7 mouse cellular contexts compared by ENCODE assay signal in genomic region chr5:21644891-21645438, GRCm38 (mm10). TPM values are rescaled to one million over a fixed set of nuclear protein-coding genes. Genes with fewer than 3 reads are reported as not detected.
DNase-seq lines count a peak whose midpoint lies in the region; ATAC-seq and TF ChIP-seq lines count a peak whose summit lies in the region.

No protein-coding gene starts in this region.

- peaks cover 12% of the 10 kb centered on the region for H3K4me1 ChIP-seq in lung, embryonic 15.5 days
- peaks cover 2% of the 10 kb centered on the region; the same call in 1 of the 2 replicates for H3K4me1 ChIP-seq in embryonic fibroblast, embryonic 13.5 days (ENCODE audit: control insufficient read depth, insufficient read depth, low read length)
- H3K4me1 ChIP-seq in limb, embryonic 11.5 days (ENCODE audit: control insufficient read depth, insufficient read depth, low read length) = no peaks in the 10 kb centered on the region
- H3K4me1 ChIP-seq in olfactory bulb, adult 2 months (ENCODE audit: control insufficient read depth, insufficient read depth, low read length) = peaks cover 6% of the 10 kb centered on the region; the same call in 1 of the 2 replicates

- no peak for TF ChIP-seq POLR2A in embryonic fibroblast, embryonic 13.5 days (IDR thresholded peaks at IDR 0.05; ENCODE audit: low read depth, low read length)
- no peak for TF ChIP-seq POLR2A in olfactory bulb, adult 2 months (IDR thresholded peaks at IDR 0.05; ENCODE audit: insufficient read depth, low read depth, low read length)

- H3K36me3 ChIP-seq in lung, embryonic 15.5 days = peaks cover 14% of the 10 kb centered on the region
- H3K36me3 ChIP-seq in limb, embryonic 11.5 days (ENCODE audit: control insufficient read depth, insufficient read depth, low read length) = peaks cover 6% of the 10 kb centered on the region; the same call in 1 of the 2 replicates

- no peaks in the 10 kb centered on the region for H3K9me3 ChIP-seq in lung, embryonic 15.5 days
- no peaks in the 10 kb centered on the region for H3K9me3 ChIP-seq in limb, embryonic 11.5 days (ENCODE audit: control insufficient read depth, low read length)

- no peaks in the 10 kb centered on the region for H3K27me3 ChIP-seq in lung, embryonic 15.5 days
- H3K27me3 ChIP-seq in limb, embryonic 11.5 days (ENCODE audit: control insufficient read depth, insufficient read depth, low read length) = no peaks in the 10 kb centered on the region

- WGBS in lung, embryonic 15.5 days = 10% methylated on average over 14 of the region's 14 CpGs
- WGBS in limb, embryonic 11.5 days = 10% methylated on average over 14 of the region's 14 CpGs
- WGBS in olfactory bulb, adult 2 months = 16% methylated on average over 14 of the region's 14 CpGs

- peak overlapping the region; percentile 78 for H3K4me3 ChIP-seq in lung, embryonic 15.5 days
- peak overlapping the region; percentile 37 for H3K4me3 ChIP-seq in embryonic fibroblast, embryonic 13.5 days (ENCODE audit: insufficient read depth, low read length)
- H3K4me3 ChIP-seq in limb, embryonic 11.5 days (ENCODE audit: low read depth, low read length) = peak overlapping the region; percentile 79; the same call in 1 of the 2 replicates
- peak overlapping the region; percentile 44 for H3K4me3 ChIP-seq in olfactory bulb, adult 2 months (ENCODE audit: insufficient read depth, low read depth, low read length)

- H3K4me2 ChIP-seq in lung, embryonic 15.5 days = peak overlapping the region; percentile 77
- H3K4me2 ChIP-seq in limb, embryonic 11.5 days (ENCODE audit: low read depth, severe bottlenecking) = peak overlapping the region; percentile 38

- no peak for TF ChIP-seq CTCF in embryonic fibroblast, embryonic 13.5 days (IDR thresholded peaks at IDR 0.05; ENCODE audit: borderline replicate concordance, insufficient read depth, low read length)
- TF ChIP-seq CTCF in olfactory bulb, adult 2 months (IDR thresholded peaks at IDR 0.05; ENCODE audit: insufficient read depth, low read depth, low read length) = no peak

- DNase-seq in lung, adult 18-20 months = no peak
- no peak for DNase-seq in limb, embryonic 11.5 days (ENCODE audit: low spot score)
- no peak for DNase-seq in right cerebral cortex, adult 2 months (ENCODE audit: low spot score in 2 of 2)
- DNase-seq in cerebellum, adult 9-11 months = no peak

- peak overlapping the region; percentile 80 for H3K27ac ChIP-seq in lung, embryonic 15.5 days
- H3K27ac ChIP-seq in embryonic fibroblast, embryonic 13.5 days (ENCODE audit: insufficient read depth, low read length) = no peak overlapping the region
- no peak overlapping the region for H3K27ac ChIP-seq in limb, embryonic 11.5 days (replicated peaks; ENCODE audit: low read depth, low read length)
- no peak overlapping the region; the same call in 1 of the 2 replicates for H3K27ac ChIP-seq in olfactory bulb, adult 2 months (ENCODE audit: insufficient read depth, low read depth, low read length)

- no peak for ATAC-seq in lung, embryonic 15.5 days (ENCODE audit: borderline replicate concordance, extremely low read depth, low FRiP score, low TSS enrichment)
- no peak; the same call in none of the 2 replicates for ATAC-seq in limb, embryonic 11.5 days (ENCODE audit: insufficient number of reproducible peaks, low FRiP score, low TSS enrichment, low read depth)

- 0 out of 2 replicates have a peak overlapping the region, but pooled peaks have one; percentile 3 for H3K9ac ChIP-seq in lung, embryonic 15.5 days
- no peak overlapping the region for H3K9ac ChIP-seq in limb, embryonic 11.5 days (ENCODE audit: low read length)

RNA-seq across cellular contexts. Expression of gene Fbxl13, which starts 0.5 kb away (rescaled TPM):
- 0.72 and 0.91 TPM in 2 replicates for polyA plus RNA-seq in lung, embryonic 15.5 days (2015; fragmentation: Nextera tagmentation; extraction: Ambion mirVana)
- polyA plus RNA-seq in embryonic fibroblast, embryonic 13.5 days (2011; ENCODE audit: insufficient read length, low read depth, missing spikeins) = 0.27 TPM in 1 of 2 replicates, not detected in the other
- polyA plus RNA-seq in limb, embryonic 11.5 days (2014; fragmentation: Nextera tagmentation; extraction: Ambion mirVana) = 0.12 TPM in 1 of 2 replicates, not detected in the other
- polyA plus RNA-seq in olfactory bulb, adult 2 months (2012; ENCODE audit: insufficient read depth, insufficient read length, low replicate concordance, missing spikeins) = not detected in 2 replicates

RNA-seq across cellular contexts. Expression of gene Armc10, which starts 0.6 kb away (rescaled TPM):
- 41.8 and 42.8 TPM in 2 replicates for polyA plus RNA-seq in lung, embryonic 15.5 days (2015; fragmentation: Nextera tagmentation; extraction: Ambion mirVana)
- 34.2 and 40.4 TPM in 2 replicates for polyA plus RNA-seq in embryonic fibroblast, embryonic 13.5 days (2011; ENCODE audit: insufficient read length, low read depth, missing spikeins)
- polyA plus RNA-seq in limb, embryonic 11.5 days (2014; fragmentation: Nextera tagmentation; extraction: Ambion mirVana) = 75.3 and 91.9 TPM in 2 replicates
- polyA plus RNA-seq in olfactory bulb, adult 2 months (2012; ENCODE audit: insufficient read depth, insufficient read length, low replicate concordance, missing spikeins) = not detected in 2 replicates

RNA-seq across cellular contexts. Expression of gene Napepld, which starts 56.2 kb away (rescaled TPM):
- polyA plus RNA-seq in lung, embryonic 15.5 days (2015; fragmentation: Nextera tagmentation; extraction: Ambion mirVana) = 4.0 and 4.9 TPM in 2 replicates
- polyA plus RNA-seq in embryonic fibroblast, embryonic 13.5 days (2011; ENCODE audit: insufficient read length, low read depth, missing spikeins) = 1.7 and 1.9 TPM in 2 replicates
- polyA plus RNA-seq in limb, embryonic 11.5 days (2014; fragmentation: Nextera tagmentation; extraction: Ambion mirVana) = 4.5 and 5.0 TPM in 2 replicates
- polyA plus RNA-seq in olfactory bulb, adult 2 months (2012; ENCODE audit: insufficient read depth, insufficient read length, low replicate concordance, missing spikeins) = not detected in 2 replicates
